12 mouse cellular contexts compared by ENCODE assay signal in the genomic region with DNA sequence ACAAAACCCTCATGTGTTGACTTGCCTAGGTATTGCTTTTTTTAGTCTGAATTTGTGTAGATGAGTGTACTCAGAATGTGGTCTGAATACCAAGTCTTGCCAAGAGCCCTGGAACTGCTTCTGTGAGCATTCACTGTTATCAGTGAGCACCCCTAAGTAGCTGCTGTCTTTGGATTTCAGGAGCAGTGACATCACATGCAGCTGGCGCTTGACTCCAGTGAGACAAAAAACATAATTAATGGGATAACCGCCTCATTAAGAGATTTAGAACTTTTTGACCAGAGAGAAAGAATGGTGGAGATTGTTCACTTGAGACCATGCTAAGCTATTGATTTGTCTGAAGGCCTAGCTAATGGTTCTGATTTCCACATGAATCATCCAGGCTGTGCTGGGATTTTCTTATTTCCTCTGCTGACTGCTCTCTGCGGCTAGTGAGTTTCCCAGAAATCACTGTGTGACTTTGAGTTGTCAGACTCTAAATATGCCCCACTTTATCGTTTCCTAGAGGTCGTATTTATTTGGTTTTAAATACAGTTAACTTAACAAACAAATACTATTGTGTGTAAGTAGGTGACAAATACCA. TPM values are rescaled to one million over a fixed set of nuclear protein-coding genes. Genes with fewer than 3 reads are reported as not detected.
DNase-seq lines count a peak whose midpoint lies in the region; ATAC-seq and TF ChIP-seq lines count a peak whose summit lies in the region.
"Had no signal": no experiment of that assay in that cellular context is flagged by ENCODE, and none has a peak within 500 bp of the region (broad histone marks: within the 10 kb centered on the region; RNA-seq: fewer than 3 reads in every experiment).

No protein-coding gene starts in this region.

- ATAC-seq in hindbrain, embryonic 14.5 days (ENCODE audit: low FRiP score) = peak; percentile 53; the same call in 1 of the 2 replicates
- peak; percentile 92 for ATAC-seq in neural tube, embryonic 12.5 days (ENCODE audit: low FRiP score, low read depth)

- H3K4me2 ChIP-seq in hindbrain, embryonic 14.5 days (replicated peaks) = no peak overlapping the region
- H3K4me2 ChIP-seq in neural tube, embryonic 12.5 days (replicated peaks) = no peak overlapping the region
- H3K4me2 ChIP-seq: kidney, embryonic 15.5 days; limb, embryonic 13.5 days had no signal

- H3K9ac ChIP-seq in hindbrain, embryonic 14.5 days = no peak overlapping the region
- H3K9ac ChIP-seq in ES-E14 (ENCODE audit: insufficient read depth, low read depth, low read length, poor library complexity, severe bottlenecking) = no peak overlapping the region
- H3K9ac ChIP-seq in neural tube, embryonic 12.5 days = no peak overlapping the region
- H3K9ac ChIP-seq: kidney, embryonic 15.5 days; limb, embryonic 13.5 days had no signal

- TF ChIP-seq POLR2A in brain, embryonic 14.5 days (IDR thresholded peaks at IDR 0.05; ENCODE audit: borderline replicate concordance, extremely low read depth, insufficient read depth, insufficient read length, poor library complexity, severe bottlenecking) = no peak

- no peak for DNase-seq in hindbrain, embryonic 14.5 days (ENCODE audit: low spot score)
- no peak for DNase-seq in hindbrain, embryonic 10.5 days (ENCODE audit: low spot score)
- DNase-seq in ES-E14 (ENCODE audit: low read depth, low spot score) = peak; percentile 45
- DNase-seq in brain, embryonic 14.5 days (ENCODE audit: low read depth) = peak; percentile 83
- no peak for DNase-seq in ovary, postnatal 14 days (ENCODE audit: low spot score)
- DNase-seq in spleen, adult 18-20 months = no peak
- no peak for DNase-seq in thymus, postnatal 25 days
- DNase-seq: lung, adult 18-20 months; right cerebral cortex, postnatal 4 days had no signal

- no peaks in the 10 kb centered on the region for H3K27me3 ChIP-seq in hindbrain, embryonic 14.5 days (ENCODE audit: control insufficient read depth, insufficient read depth, low read length)
- H3K27me3 ChIP-seq in hindbrain, embryonic 10.5 days (ENCODE audit: insufficient read depth, poor library complexity, severe bottlenecking) = no peaks in the 10 kb centered on the region
- no peaks in the 10 kb centered on the region for H3K27me3 ChIP-seq in neural tube, embryonic 12.5 days (replicated peaks)
- H3K27me3 ChIP-seq: kidney, embryonic 15.5 days; limb, embryonic 13.5 days had no signal

- peak overlapping the region; percentile 14; the same call in 1 of the 2 replicates for H3K27ac ChIP-seq in hindbrain, embryonic 14.5 days
- no peak overlapping the region for H3K27ac ChIP-seq in hindbrain, embryonic 10.5 days
- no peak overlapping the region for H3K27ac ChIP-seq in ES-E14 (ENCODE audit: insufficient read depth, low read depth, low read length, poor library complexity, severe bottlenecking)
- H3K27ac ChIP-seq in neural tube, embryonic 12.5 days = no peak overlapping the region
- H3K27ac ChIP-seq: kidney, embryonic 15.5 days; limb, embryonic 13.5 days had no signal

- no peaks in the 10 kb centered on the region for H3K4me1 ChIP-seq in hindbrain, embryonic 14.5 days (replicated peaks; ENCODE audit: control insufficient read depth, insufficient read depth, low read length)
- no peaks in the 10 kb centered on the region for H3K4me1 ChIP-seq in hindbrain, embryonic 10.5 days (replicated peaks)
- peaks cover 2 to 10% of the 10 kb centered on the region in 2 experiments; a peak in 2 of 4 replicates for H3K4me1 ChIP-seq in ES-E14 (ENCODE audit: control insufficient read depth in 2 of 2, insufficient read depth in 2 of 2, low read length in 2 of 2, poor library complexity in 1 of 2)
- H3K4me1 ChIP-seq in neural tube, embryonic 12.5 days = peaks cover 3% of the 10 kb centered on the region; the same call in 1 of the 2 replicates
- H3K4me1 ChIP-seq: kidney, embryonic 15.5 days; limb, embryonic 13.5 days had no signal

- H3K9me3 ChIP-seq in hindbrain, embryonic 14.5 days (ENCODE audit: control insufficient read depth, low read length) = no peaks in the 10 kb centered on the region
- H3K9me3 ChIP-seq in hindbrain, embryonic 10.5 days = peaks cover 10% of the 10 kb centered on the region
- no peaks in the 10 kb centered on the region for H3K9me3 ChIP-seq in ES-E14 (ENCODE audit: control insufficient read depth, insufficient read depth, low read depth, low read length)
- H3K9me3 ChIP-seq in neural tube, embryonic 12.5 days = no peaks in the 10 kb centered on the region
- H3K9me3 ChIP-seq: kidney, embryonic 15.5 days; limb, embryonic 13.5 days had no signal

- 57% methylated on average over 5 of the region's 5 CpGs for WGBS in hindbrain, embryonic 14.5 days
- WGBS in hindbrain, embryonic 10.5 days = 84% methylated on average over 5 of the region's 5 CpGs
- 51% methylated on average over 5 of the region's 5 CpGs for WGBS in neural tube, embryonic 12.5 days

- TF ChIP-seq CTCF in brain, embryonic 14.5 days (IDR thresholded peaks at IDR 0.05; ENCODE audit: borderline replicate concordance, extremely low read depth, insufficient read depth, insufficient read length) = no peak

- H3K4me3 ChIP-seq in hindbrain, embryonic 14.5 days (replicated peaks; ENCODE audit: low read length) = no peak overlapping the region
- no peak overlapping the region for H3K4me3 ChIP-seq in hindbrain, embryonic 10.5 days
- H3K4me3 ChIP-seq in ES-E14 (ENCODE audit: insufficient read depth in 1 of 2, low read depth in 1 of 2, low read length in 2 of 2, poor library complexity in 1 of 2, severe bottlenecking in 1 of 2) = no peak overlapping the region
- H3K4me3 ChIP-seq in neural tube, embryonic 12.5 days = no peak overlapping the region
- H3K4me3 ChIP-seq: kidney, embryonic 15.5 days; limb, embryonic 13.5 days had no signal

- in situ Hi-C loops in ES-E14 (cut with MboI; ENCODE audit: low sequenced_read_pairs in 2 of 2, unreplicated experiment in 2 of 2) = no loop called here

- no peaks in the 10 kb centered on the region for H3K36me3 ChIP-seq in hindbrain, embryonic 14.5 days (replicated peaks; ENCODE audit: control insufficient read depth, insufficient read depth)
- H3K36me3 ChIP-seq in hindbrain, embryonic 10.5 days = peaks cover 3% of the 10 kb centered on the region; the same call in 1 of the 2 replicates
- no peaks in the 10 kb centered on the region for H3K36me3 ChIP-seq in ES-E14 (ENCODE audit: control insufficient read depth, insufficient read depth, low read length, poor library complexity, severe bottlenecking)
- no peaks in the 10 kb centered on the region for H3K36me3 ChIP-seq in neural tube, embryonic 12.5 days
- H3K36me3 ChIP-seq: kidney, embryonic 15.5 days; limb, embryonic 13.5 days had no signal

TF ChIP-seq in ES-E14, 5 proteins besides CTCF, POLR2A, EP300 and RAD21:
- no peak for TF ChIP-seq ZNF384 (IDR thresholded peaks at IDR 0.05; ENCODE audit: low read depth, low read length)
- TF ChIP-seq HCFC1 (IDR thresholded peaks at IDR 0.05; ENCODE audit: borderline replicate concordance, insufficient read depth, low read length) = no peak
- TF ChIP-seq CHD2 (IDR thresholded peaks at IDR 0.05; ENCODE audit: low read depth, low read length) = no peak; the same call in 1 of the 2 replicates
- TF ChIP-seq ZC3H11A (IDR thresholded peaks at IDR 0.05; ENCODE audit: borderline replicate concordance, low read depth, low read length) = no peak
- no peak for TF ChIP-seq MAFK (IDR thresholded peaks at IDR 0.05; ENCODE audit: insufficient read depth, low read depth, low read length)

RNA-seq across cellular contexts. Expression of gene Myo5a, which starts 14.5 kb away (rescaled TPM):
- polyA plus RNA-seq in hindbrain, embryonic 14.5 days (2014; fragmentation: Nextera tagmentation; extraction: Ambion mirVana) = 58.1 and 61.5 TPM in 2 replicates
- 20.6 and 23.9 TPM in 2 replicates for polyA plus RNA-seq in hindbrain, embryonic 10.5 days (2016; fragmentation: Nextera tagmentation; extraction: Ambion mirVana)
- 60.2 and 65.2 TPM in 2 replicates for total RNA-seq in ES-E14 (2012; rRNA removed)
- polyA plus RNA-seq in brain, embryonic 14.5 days (2012; rRNA removed) = 37.3 and 62.0 TPM in 2 replicates
- polyA plus RNA-seq in neural tube, embryonic 12.5 days (2016; fragmentation: Nextera tagmentation; extraction: Ambion mirVana) = 42.4 and 45.3 TPM in 2 replicates

RNA-seq across cellular contexts. Expression of gene Arpp19, which starts 47.9 kb away (rescaled TPM):
- polyA plus RNA-seq in hindbrain, embryonic 14.5 days (2014; fragmentation: Nextera tagmentation; extraction: Ambion mirVana) = 229 and 231 TPM in 2 replicates
- 320 and 348 TPM in 2 replicates for polyA plus RNA-seq in hindbrain, embryonic 10.5 days (2016; fragmentation: Nextera tagmentation; extraction: Ambion mirVana)
- 116 and 192 TPM in 2 replicates for total RNA-seq in ES-E14 (2012; rRNA removed)
- 82.1 and 94.9 TPM in 2 replicates for polyA plus RNA-seq in brain, embryonic 14.5 days (2012; rRNA removed)
- polyA plus RNA-seq in neural tube, embryonic 12.5 days (2016; fragmentation: Nextera tagmentation; extraction: Ambion mirVana) = 278 and 299 TPM in 2 replicates

Comparison
In these comparisons a context has a peak if more than half of its experiments do, and no peak if none do; other contexts are left out.
1. DNase-seq: peak in ES-E14 (single experiment) and brain, embryonic 14.5 days (single experiment); none in hindbrain, embryonic 14.5 days (single experiment), hindbrain, embryonic 10.5 days (single experiment), ovary, postnatal 14 days (single experiment), spleen, adult 18-20 months (0 of 2) and thymus, postnatal 25 days (single experiment).